Mouse (Mus musculus): ENCODE data around the gene Ccdc15.
"Not testable (repeated sequence)": the region's sequence is repeated elsewhere in the genome, so short reads cannot be mapped to it uniquely, and the experiment has no call there.

The Ccdc15 gene

GRCm38 (mm10) chr9:37349050-37349449, 818 bp upstream of the Ccdc15 start:
- no peak for DNase-seq

- no peak for DNase-seq
These were observed 846 bp downstream of the Ccdc15 start for GRCm38 (mm10) chr9:37347184-37347987.

GRCm38 (mm10) chr9:37345406-37345805, 2.8 kb downstream of the Ccdc15 start:
- DNase-seq, result no peak

DNA sequence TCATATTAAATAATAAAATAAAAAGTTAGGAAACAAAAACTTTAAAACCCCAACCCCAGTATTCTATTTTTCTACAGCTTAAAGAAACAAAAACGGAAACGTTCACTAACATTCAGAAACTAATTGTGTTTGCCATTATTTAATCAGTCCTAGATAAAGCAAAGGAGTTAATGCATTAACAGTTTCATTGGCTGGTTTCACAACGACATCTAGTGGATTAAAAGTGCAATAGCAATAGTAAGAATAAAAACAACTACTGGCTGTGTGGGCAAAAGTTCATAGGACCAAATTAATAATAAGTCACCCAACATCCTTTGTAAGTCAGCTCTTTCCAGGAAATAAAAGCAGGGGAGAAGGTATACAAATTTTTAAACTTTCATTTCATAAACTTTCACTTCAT, 18.8 kb downstream of the Ccdc15 start:
- DNase-seq, result no peak

DNA sequence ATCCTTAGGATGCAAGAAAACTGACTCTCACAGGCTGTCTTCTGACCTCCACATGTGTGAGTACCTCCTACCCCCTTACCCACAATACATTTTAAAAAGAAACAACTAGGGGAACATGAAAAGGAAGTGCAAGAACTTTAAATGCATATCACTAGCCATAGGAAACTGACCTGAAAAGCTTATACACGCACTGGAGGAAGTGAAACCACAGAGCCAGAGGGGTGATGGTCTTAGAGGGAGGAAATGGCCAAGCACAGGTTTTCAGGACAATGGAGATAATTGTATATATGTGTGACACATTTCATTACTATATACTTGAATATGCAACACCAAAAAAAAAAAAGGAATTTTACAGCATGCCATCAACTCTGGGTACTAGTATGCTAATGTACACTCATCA, 46.5 kb downstream of the Ccdc15 start:
- DNase-seq, result no peak

GRCm38 (mm10) chr9:37300501-37300900, 47.7 kb downstream of the Ccdc15 start:
- DNase-seq, result not testable (repeated sequence)

GRCm38 (mm10) chr9:37295586-37295985, 52.6 kb downstream of the Ccdc15 start:
- no peak for DNase-seq

GRCm38 (mm10) chr9:37266622-37267021, 81.6 kb downstream of the Ccdc15 start:
- no peak for DNase-seq

DNA sequence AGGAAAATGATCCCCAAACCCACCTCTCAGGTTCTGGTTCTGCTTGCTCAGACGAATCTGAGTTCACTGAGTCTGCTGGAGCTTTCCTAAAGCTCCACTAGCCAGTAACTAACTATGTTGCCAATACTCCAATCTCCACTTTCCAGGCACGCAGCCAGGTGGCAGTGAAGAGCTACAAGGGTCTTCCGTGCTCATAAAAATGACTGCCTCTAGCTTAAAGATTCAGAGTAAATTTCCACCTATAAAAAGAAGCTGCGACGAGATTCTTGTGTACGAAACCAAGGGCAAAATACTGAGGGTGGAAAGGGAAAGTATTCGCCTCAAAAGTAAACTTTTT, 92.4 kb downstream of the Ccdc15 start:
- peak; percentile 72 for DNase-seq

- DNase-seq, result peak; percentile 76
These were observed 92.9 kb downstream of the Ccdc15 start, which contains the start of gene Slc37a2 for GRCm38 (mm10) chr9:37255149-37255888. Gene Slc37a2 (minus strand): TSS chr9:37255738.

- DNase-seq, result no peak
These were observed 93.6 kb downstream of the Ccdc15 start for GRCm38 (mm10) chr9:37254531-37255110.

DNA sequence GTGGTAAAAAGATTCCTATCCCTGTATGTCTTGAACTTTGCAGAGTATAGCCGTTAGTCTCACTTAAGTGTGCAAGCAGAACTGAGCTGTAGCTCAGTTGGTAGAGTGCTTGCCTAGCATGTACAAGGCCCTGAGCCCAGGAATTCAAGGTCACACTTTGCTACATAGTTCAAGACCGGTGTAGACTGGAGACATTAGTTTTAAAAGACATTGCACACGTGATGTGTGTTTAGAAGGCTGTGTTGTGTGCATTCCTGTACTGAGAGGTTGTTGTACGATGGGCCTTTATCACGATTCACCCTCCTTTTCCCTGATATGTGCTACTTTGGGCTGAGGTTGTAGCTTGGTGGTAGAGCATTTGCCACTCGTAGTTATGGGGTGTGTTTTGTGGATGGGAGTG, 97.6 kb downstream of the Ccdc15 start:
- DNase-seq, result no peak

GRCm38 (mm10) chr9:37249976-37250375, 98.3 kb downstream of the Ccdc15 start:
- no peak for DNase-seq

DNA sequence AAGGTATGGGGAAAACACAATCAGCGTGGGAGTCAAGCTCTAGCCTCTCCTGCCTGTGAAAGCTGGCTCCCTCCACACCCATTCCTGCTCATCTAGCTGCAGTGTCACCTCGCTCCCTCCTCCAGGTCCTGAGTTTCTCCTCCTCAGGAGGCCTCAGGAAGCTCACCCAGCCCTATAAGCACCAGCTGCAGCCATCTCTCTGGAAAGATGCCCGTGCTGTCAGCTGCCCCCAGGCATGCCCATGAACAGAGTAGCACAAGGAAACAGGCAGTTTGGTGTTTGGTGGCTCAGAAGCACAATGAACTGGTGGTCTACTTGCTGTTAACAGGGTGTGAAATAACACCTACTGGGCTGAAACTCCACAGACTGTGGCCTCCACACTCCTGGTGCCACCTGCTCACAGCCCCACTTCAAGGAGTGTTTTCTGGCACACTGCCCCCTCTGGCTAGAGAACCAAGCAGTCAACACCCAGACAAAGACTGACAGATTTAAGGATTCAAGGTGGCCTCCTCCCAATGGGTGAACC, 99.8 kb downstream of the Ccdc15 start:
- no peak for DNase-seq

GRCm38 (mm10) chr9:37247429-37247828, 100.8 kb downstream of the Ccdc15 start:
- DNase-seq, result peak; percentile 52

DNA sequence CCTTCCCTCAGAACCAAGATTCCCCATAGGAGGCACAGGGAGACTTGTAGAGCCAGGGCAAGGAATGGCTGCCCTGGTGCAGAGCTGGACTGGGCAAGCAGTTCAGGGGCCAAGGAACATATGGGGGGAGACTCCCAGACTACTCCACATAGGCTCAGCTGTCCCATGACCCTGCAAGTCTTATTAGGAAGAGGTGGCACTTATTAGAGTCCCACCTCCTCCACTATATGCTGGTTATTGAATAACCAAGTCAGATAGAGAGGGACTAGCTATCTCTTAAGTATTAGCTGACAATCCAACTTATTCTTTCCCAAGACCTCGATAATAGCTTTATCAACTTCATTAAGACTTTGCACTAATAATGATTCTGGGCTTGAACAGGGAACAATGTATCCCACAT, 102.4 kb downstream of the Ccdc15 start:
- DNase-seq, result no peak

- DNase-seq, result no peak
These were observed 102.8 kb downstream of the Ccdc15 start for GRCm38 (mm10) chr9:37245404-37245803.

DNA sequence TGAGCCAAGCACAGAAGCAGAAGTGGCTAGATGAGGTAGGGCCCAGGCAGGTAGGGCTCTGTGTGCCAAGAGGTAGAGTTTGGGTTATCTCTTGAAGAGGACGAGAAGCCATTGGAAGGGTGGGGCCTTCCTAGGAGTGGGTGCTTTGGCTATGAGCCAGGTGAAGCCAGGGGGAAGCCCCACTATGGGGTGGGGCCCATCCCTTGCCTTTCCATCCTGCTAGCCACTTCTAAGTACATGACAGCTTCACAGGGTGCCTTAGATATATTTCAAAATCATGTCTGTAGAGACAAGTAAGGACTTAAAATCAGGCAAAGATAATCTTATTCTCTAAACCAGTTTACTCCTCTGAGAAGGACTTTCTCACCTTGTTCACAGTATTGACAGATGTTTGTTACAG, 103.6 kb downstream of the Ccdc15 start:
- DNase-seq, result no peak

DNA sequence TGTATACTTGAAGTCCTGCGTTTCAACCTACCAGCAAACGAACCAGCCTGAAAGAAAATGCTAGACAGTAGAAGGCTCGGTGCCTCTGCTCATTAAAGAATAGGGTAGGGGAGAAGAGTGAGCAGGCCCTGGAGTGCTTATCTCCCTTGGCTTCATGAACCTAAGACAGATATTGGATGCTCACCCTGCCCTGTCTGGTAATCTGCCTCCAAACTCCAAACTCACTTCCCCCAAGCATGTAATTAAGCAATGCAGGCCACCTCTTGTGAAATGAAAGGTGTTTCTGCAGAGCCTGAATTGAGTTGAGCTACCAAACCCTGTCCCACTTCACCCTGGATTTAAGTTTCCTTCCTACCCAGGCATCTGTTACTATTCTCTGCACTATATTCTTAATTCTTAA, 105.5 kb downstream of the Ccdc15 start:
- no peak for DNase-seq

GRCm38 (mm10) chr9:37235951-37236737, 112.1 kb downstream of the Ccdc15 start:
- DNase-seq, result no peak

DNA sequence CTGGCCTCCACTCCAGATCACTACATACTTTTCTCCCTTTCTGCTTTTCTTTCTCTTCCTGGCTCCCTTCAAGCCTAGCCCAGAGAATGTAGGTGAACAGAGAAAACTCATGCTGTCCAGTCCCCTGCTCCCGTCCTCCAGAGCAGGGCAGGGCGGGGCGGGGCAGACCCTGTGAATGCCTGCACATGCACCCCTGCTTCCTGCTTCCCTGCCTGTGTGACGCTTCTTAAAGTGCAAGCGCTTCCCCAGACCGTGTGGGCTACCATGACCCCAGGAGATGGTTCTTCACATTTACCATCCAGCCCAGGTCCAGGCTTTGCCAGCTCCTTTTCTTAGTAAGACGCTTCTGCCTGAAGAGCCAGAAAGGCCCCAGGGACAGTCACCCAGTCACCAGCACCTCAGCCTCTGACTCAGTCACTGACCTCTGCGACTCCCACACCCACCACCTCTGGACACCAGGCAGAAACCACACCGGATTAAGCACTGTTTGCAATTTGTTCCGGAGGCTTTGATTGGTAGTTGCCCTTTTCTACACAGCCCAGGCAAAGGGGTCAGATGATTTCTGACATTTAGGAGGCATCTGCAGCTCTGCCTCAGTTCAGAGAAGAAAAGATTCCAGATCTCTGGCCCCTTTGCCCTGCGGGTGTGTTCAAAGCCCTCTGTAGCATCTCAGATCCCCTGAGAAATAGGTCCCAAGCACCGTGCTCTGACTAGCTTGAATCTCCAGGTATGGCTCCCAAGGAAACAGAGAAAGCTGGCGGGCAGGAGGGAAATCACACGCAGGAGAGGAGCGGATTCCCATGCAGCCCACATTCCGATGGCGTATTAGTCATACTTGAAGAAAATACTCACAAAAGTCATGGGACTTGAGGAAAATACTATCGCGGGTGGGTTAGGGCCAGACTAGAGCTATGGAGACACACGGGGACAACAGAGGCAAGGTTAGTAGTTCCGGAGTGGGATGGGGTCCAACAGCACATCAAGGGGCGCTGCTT, 115.7 kb downstream of the Ccdc15 start:
- no peak for DNase-seq

Data from right cerebral cortex, postnatal 14 days (tissue).